Mouse (Mus musculus): ENCODE data around the gene Ccdc163.

- no peak for TF ChIP-seq CTCF (IDR thresholded peaks at IDR 0.05; ENCODE audit: insufficient read depth, low read depth, low read length)
- no peak for TF ChIP-seq POLR2A (IDR thresholded peaks at IDR 0.05; ENCODE audit: insufficient read depth, low read depth, low read length)
Measured at GRCm38 (mm10) chr4:116676027-116676426, 32.3 kb upstream of the Ccdc163 start.
